Mouse (Mus musculus) stomach, embryonic 16.5 days (tissue): Measurements from ENCODE around the gene Olfr1373. TPM values are rescaled to one million over a fixed set of nuclear protein-coding genes. Genes with fewer than 3 reads are reported as not detected.
"Not testable (repeated sequence)": the region's sequence is repeated elsewhere in the genome, so short reads cannot be mapped to it uniquely, and the experiment has no call there.

ENCODE experiments used
- ATAC-seq: fragments of 200-750 bp; cut with Nextera tagmentation; 2 replicates; pipeline ENCODE4 v1.8.0; 2017; ENCODE audit warnings: moderate number of reproducible peaks, moderate TSS enrichment; ENCODE audit not compliant: insufficient read depth, low FRiP score
- H3K27ac ChIP-seq: fragments of 300-500 bp; sonication (generic); 2 replicates; pipeline ENCODE4 v1.5.1; 2014; ENCODE audit warnings: low read length
- H3K27me3 ChIP-seq: fragments of 300-500 bp; sonication (generic); 2 replicates; pipeline ENCODE4 v1.6.1; 2014; ENCODE audit warnings: low read length, control low read depth, mixed read lengths; ENCODE audit not compliant: control insufficient read depth, insufficient read depth
- H3K36me3 ChIP-seq: fragments of 300-500 bp; sonication (generic); 2 replicates; pipeline ENCODE4 v1.6.1; 2014; ENCODE audit warnings: low read length; ENCODE audit not compliant: control insufficient read depth, insufficient read depth
- H3K4me1 ChIP-seq: fragments of 300-500 bp; sonication (generic); 2 replicates; pipeline ENCODE4 v1.6.1; 2014; ENCODE audit warnings: low read length, control low read depth, mixed read lengths; ENCODE audit not compliant: control insufficient read depth, insufficient read depth
- H3K4me2 ChIP-seq: fragments of 300-500 bp; sonication (generic); 2 replicates; pipeline ENCODE4 v1.6.1; 2014; ENCODE audit warnings: low read depth, low read length, mixed read lengths
- H3K4me3 ChIP-seq: fragments of 300-500 bp; sonication (generic); replicated peaks from 2 replicates; pipeline ENCODE4 v1.5.1; 2014; ENCODE audit warnings: mild to moderate bottlenecking, low read length
- H3K9ac ChIP-seq: fragments of 300-500 bp; sonication (generic); 2 replicates; pipeline ENCODE4 v1.6.1; 2014; ENCODE audit warnings: low read length
- H3K9me3 ChIP-seq: fragments of 300-500 bp; sonication (generic); replicated peaks from 2 replicates; pipeline ENCODE4 v1.6.1; 2016; ENCODE audit warnings: low read length, control low read depth; ENCODE audit not compliant: control insufficient read depth
- WGBS: fragments of 180-500 bp; shearing (Covaris S2); extraction: QIAGEN DNeasy Blood & Tissue Kit; methylation state at CpG from one replicate; pipeline ENCODE4 v1.1.7; 2014; 5-methylcytosine and 5-hydroxymethylcytosine counted together
- polyA plus RNA-seq: library from polyadenylated mRNA; unstranded; fragments of >200 nt; fragmentation: Nextera tagmentation; extraction: Ambion mirVana; gene quantifications from 2 replicates; pipeline ENCODE4 v1.2.1, GENCODE M21; 2015

Olfr1373 gene
- polyA plus RNA-seq, result not detected in 2 replicates

DNA sequence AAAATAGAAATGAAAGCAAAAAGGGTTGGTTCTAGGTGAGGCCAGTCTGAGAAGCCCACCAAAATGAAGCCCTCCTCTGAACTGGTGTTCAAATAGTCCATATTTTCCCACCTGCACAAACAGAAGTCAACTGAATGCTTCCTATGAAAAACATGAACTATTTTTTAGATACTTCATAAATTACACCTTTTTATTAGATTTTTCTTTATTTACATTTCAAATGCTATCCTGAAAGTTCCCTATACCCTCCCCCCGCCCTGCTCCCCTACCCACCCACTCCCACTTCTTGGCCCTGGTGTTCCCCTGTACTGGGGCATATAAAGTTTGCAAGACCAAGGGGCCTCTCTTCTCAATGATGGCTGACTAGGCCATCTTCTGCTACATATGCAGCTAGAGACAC is at the start of gene Olfr1373:
Gene Olfr1373, minus strand, starts transcription at position 101 of the 400 bp plus-strand sequence.
- H3K9me3 ChIP-seq, H3K27me3 ChIP-seq, H3K27ac ChIP-seq, H3K4me1 ChIP-seq, H3K36me3 ChIP-seq, H3K4me2 ChIP-seq, H3K4me3 ChIP-seq, ATAC-seq, H3K9ac ChIP-seq: not testable (repeated sequence)
- WGBS, result 50% methylated on average over 1 of the region's 1 CpGs

DNA sequence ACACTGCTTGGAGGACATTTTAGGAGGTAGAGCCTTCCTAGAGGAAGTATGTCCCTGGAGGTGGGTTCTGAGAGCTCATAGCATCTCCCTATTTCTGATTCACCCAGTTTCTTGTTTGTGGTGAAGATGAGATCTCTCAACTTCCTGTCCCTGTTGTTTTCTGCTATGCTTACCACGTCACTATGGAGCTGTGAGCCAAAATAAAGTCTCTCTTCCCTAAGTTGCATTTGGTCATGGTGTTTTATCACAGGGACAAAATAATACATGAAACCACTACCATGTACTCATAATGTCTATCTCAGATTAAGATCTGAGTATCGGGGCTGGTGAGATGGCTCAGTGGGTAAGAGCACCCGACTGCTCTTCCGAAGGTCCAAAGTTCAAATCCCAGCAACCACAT is 35.3 kb upstream of the Olfr1373 start:
- not testable (repeated sequence) for H3K4me3 ChIP-seq, H3K36me3 ChIP-seq, H3K27ac ChIP-seq, H3K9ac ChIP-seq, H3K4me2 ChIP-seq, H3K9me3 ChIP-seq, H3K27me3 ChIP-seq, ATAC-seq, H3K4me1 ChIP-seq
- 86% methylated on average over 4 of the region's 4 CpGs for WGBS

DNA sequence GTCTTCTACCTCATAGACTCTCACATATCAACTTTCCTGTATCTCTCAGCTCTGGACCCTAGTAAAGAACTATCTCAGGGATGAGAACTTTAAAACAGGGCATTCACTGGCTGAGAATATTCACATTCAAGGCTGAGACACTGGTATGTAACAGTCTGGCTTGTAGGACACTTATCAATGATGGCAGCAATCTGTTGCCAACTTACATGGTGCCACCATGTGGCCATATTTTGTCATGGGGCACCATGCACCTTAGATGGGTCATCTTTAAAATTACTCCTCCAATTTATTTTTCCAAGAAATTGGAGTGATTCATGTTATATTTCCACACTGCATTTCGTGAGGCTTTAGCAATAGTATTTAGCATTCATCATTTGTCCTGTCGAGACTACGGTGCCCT is 34.6 kb upstream of the Olfr1373 start:
- not testable (repeated sequence) for ATAC-seq, H3K36me3 ChIP-seq, H3K4me2 ChIP-seq, H3K27ac ChIP-seq, H3K4me1 ChIP-seq, H3K4me3 ChIP-seq, H3K27me3 ChIP-seq, H3K9me3 ChIP-seq, H3K9ac ChIP-seq
- no CpG with 5 or more reads among the region's 3 CpGs for WGBS

DNA sequence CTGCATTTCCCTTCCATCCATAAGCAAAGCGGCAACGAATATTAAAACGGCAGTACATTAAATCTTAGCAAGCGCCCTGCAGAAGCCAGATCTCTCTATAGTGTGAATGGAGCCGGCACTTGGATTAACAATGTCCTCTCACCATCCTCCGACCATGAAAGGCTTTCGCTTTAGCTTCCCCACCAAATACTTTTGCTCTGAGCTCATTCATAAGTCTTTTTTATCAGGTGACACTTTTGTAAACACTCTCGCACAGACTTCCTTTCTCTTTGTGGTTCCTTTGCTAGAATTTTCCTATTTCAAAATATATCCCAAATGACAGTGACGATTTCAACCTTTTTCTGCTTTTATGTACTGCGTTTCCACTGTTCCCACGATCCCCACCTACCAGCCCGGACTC is 23.1 kb upstream of the Olfr1373 start:
- Histone ChIP-seq H3K4me2 (peak overlapping the region; percentile 71), H3K9ac (peak overlapping the region; percentile 54), H3K4me3 (peak overlapping the region; percentile 52), H3K27me3 (peaks cover 4% of the 10 kb centered on the region), H3K27ac (no peak overlapping the region), H3K36me3 (no peaks in the 10 kb centered on the region), H3K9me3 (no peaks in the 10 kb centered on the region), H3K4me1 (peaks cover 4% of the 10 kb centered on the region; the same call in 1 of the 2 replicates)
- 7% methylated on average over 12 of the region's 12 CpGs for WGBS
- ATAC-seq, result no peak

DNA sequence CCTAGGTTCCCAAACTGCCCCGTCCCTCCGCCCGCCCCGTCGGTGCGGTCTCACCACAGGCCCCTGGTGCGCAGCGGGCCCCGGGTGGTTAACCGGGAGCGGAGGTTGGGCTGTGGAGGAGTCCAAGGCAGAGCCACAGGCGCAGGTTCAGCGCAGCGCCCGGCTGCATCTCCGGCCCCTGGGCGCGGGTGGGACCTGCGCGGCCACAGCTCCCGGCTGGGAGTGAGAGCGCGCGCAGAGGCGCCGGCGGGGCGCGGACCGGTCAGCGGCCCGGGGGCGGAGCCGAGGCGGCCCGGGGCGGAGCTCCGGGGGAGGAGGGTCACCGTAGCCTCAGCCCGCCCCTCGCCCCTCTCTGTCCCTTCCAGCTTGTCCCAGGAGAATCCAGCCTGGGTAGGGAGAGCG is 22.6 kb upstream of the Olfr1373 start:
- ATAC-seq, result peak; percentile 74; the same call in 1 of the 2 replicates
- WGBS, result under 1% methylated on average over 29 of the region's 42 CpGs

DNA sequence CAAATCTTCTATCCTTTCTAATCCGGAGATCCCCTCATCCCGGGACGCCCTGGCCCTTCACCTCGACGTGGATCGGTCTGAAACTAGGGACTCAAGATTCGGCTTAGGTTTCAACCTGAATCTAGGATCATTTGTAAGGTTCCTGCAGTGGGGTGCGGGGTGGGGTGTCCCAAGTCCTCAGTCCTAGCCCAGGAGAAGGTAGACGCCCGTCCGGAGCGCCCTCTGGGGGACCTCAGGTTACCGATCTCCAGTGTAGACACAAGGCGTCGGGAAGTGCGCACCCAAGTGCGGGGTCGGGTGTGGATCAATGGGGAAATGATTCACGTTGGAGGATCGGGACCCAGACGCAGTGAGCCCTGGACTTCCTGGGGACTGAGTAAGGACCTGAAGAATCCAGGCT is 21.8 kb upstream of the Olfr1373 start:
- under 1% methylated on average over 21 of the region's 21 CpGs for WGBS
- H3K4me2 ChIP-seq, result peak overlapping the region; percentile 71

More for the DNA sequence above, 22.6 kb upstream of the Olfr1373 start:
- peak overlapping the region; percentile 57 for H3K9ac ChIP-seq
- not testable (repeated sequence) for H3K27ac ChIP-seq, H3K36me3 ChIP-seq, H3K4me1 ChIP-seq, H3K27me3 ChIP-seq, H3K9me3 ChIP-seq
- H3K4me2 ChIP-seq, result peak overlapping the region; percentile 71
- H3K4me3 ChIP-seq, result peak overlapping the region; percentile 52

DNA sequence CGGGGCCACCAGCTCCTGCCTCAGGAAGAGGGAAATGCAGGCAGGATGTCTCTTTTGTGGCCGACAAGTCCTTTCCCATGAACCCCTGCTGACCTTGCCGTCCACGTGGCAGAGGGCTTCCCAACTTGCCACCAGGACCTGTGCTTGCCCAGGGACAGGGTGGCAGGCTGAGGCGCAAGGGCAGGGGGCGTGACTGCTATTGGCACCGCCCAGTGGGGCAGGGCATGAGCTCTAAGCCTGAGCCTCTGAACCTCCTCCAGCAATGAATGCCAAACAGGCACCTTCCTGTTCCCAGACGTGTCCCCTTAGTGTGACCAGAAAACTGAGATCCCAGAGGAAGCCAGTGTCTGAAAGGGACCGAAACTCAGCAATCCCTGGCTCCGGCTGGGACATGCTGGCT is 18.6 kb upstream of the Olfr1373 start:
- Histone ChIP-seq H3K4me2 (no peak overlapping the region), H3K27me3 (peaks cover 4% of the 10 kb centered on the region; the same call in 1 of the 2 replicates), H3K9ac (no peak overlapping the region), H3K4me3 (no peak overlapping the region), H3K27ac (no peak overlapping the region), H3K36me3 (no peaks in the 10 kb centered on the region), H3K9me3 (no peaks in the 10 kb centered on the region), H3K4me1 (peaks cover 4% of the 10 kb centered on the region; the same call in 1 of the 2 replicates)
- WGBS, result 37% methylated on average over 10 of the region's 10 CpGs
- 0 out of 2 replicates have a peak, but pooled peaks have one; percentile 28 for ATAC-seq

More for the DNA sequence above, 21.8 kb upstream of the Olfr1373 start:
- H3K4me3 ChIP-seq, result peak overlapping the region; percentile 52
- H3K9ac ChIP-seq, result 0 out of 2 replicates have a peak overlapping the region, but pooled peaks have one; percentile 16
- no peak for ATAC-seq
- H3K27me3 ChIP-seq, result peaks cover 4% of the 10 kb centered on the region
- no peaks in the 10 kb centered on the region for H3K9me3 ChIP-seq
- no peak overlapping the region for H3K27ac ChIP-seq
- peaks cover 4% of the 10 kb centered on the region; the same call in 1 of the 2 replicates for H3K4me1 ChIP-seq
- H3K36me3 ChIP-seq, result no peaks in the 10 kb centered on the region

DNA sequence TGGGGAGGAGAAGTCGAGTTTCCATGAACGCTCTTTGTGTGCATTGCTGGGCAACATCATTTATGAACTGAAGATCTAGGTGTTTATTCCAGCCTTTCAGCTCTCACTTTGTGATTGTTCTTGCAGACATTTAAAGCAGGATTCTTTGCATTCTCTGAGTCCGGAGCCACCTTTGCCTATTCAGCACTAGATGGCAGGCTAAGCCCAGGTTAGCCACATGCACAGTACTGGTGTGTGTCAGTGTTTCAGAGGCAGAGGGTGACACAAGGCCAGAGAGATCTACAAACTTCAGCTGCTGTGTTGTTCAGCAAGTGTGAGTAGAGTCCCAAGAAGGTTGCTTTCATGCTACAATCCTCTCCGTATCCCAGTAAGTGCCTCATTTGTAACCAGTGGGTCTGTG is 1.7 kb downstream of the Olfr1373 start:
- ATAC-seq, result peak; percentile 86; the same call in 1 of the 2 replicates
- WGBS, result 25% methylated on average over 4 of the region's 4 CpGs

DNA sequence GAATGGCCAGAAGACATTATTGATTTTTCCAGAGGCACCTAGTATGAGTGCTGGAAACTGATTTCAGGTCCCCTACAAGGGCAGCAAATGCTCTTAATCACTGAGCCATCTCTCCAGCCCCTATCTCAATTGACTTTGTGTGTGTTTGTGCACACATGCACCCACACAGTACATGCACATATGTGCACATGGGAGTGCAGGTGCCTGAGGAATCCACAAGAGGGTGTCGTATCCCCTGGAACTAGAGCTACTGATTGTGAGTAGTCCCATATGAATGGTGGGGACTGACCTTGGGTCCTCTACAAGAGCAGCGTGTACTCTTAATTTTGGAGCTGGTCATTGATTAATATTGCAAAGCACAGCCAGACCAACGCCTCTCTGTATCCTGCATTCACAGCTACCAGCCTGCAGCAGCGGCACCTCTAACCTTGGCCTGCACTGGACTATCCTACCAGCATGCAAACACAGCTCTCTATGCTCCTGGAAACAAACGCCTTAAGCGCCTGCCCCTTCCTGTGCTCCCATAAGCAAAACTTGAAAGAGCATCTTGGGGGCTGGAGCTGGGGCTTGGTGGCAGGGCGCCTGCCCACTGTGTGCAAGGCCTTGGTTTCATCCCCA is 14.8 kb downstream of the Olfr1373 start:
- Histone ChIP-seq H3K4me3 (no peak overlapping the region), H3K27ac (no peak overlapping the region), H3K36me3 (no peaks in the 10 kb centered on the region), H3K4me2 (no peak overlapping the region), H3K27me3 (no peaks in the 10 kb centered on the region), H3K9ac (no peak overlapping the region), H3K4me1 (no peaks in the 10 kb centered on the region), H3K9me3 (0 out of 2 replicates have a peak, but pooled peaks cover under 1% of the 10 kb centered on the region)
- WGBS, result 77% methylated on average over 7 of the region's 7 CpGs
- no peak for ATAC-seq

More for the DNA sequence above, 1.7 kb downstream of the Olfr1373 start:
- H3K4me1 ChIP-seq, H3K27me3 ChIP-seq, H3K9me3 ChIP-seq, H3K9ac ChIP-seq, H3K36me3 ChIP-seq, H3K4me3 ChIP-seq, H3K27ac ChIP-seq: not testable (repeated sequence)
- H3K4me2 ChIP-seq, result peak overlapping the region; percentile 27; the same call in 1 of the 2 replicates
